Mouse (Mus musculus): ENCODE results near the gene Cpeb3. TPM values are rescaled to one million over a fixed set of nuclear protein-coding genes. Genes with fewer than 3 reads are reported as not detected.
"Not testable (repeated sequence)": the region's sequence is repeated elsewhere in the genome, so short reads cannot be mapped to it uniquely, and the experiment has no call there.

Cpeb3 gene
- under 1 TPM in 1 of 2 experiments, not detected in 1; 0.09 TPM for polyA plus RNA-seq (2017; shearing (Covaris generic))

GRCm38 (mm10) chr19:37208176-37208755 lies at the start of gene Cpeb3:
Gene Cpeb3 (minus strand): TSS chr19:37208601.
- peak; percentile 36 for ATAC-seq

GRCm38 (mm10) chr19:37255321-37255720 lies 46.9 kb upstream of the Cpeb3 start:
- no peak for ATAC-seq

- no peak for ATAC-seq
Measured at GRCm38 (mm10) chr19:37252104-37252503, 43.7 kb upstream of the Cpeb3 start.

GRCm38 (mm10) chr19:37248199-37248598 lies 39.8 kb upstream of the Cpeb3 start:
- no peak for ATAC-seq

GRCm38 (mm10) chr19:37246859-37247258 lies 38.5 kb upstream of the Cpeb3 start:
- no peak for ATAC-seq

GRCm38 (mm10) chr19:37242707-37243106 lies 34.3 kb upstream of the Cpeb3 start:
- no peak for ATAC-seq

- no peak for ATAC-seq
Measured at GRCm38 (mm10) chr19:37241201-37241600, 32.8 kb upstream of the Cpeb3 start.

- ATAC-seq = no peak
Measured at GRCm38 (mm10) chr19:37239096-37239495, 30.7 kb upstream of the Cpeb3 start.

- ATAC-seq = no peak
Measured at GRCm38 (mm10) chr19:37238651-37239050, 30.2 kb upstream of the Cpeb3 start.

GRCm38 (mm10) chr19:37237712-37238437 lies 29.5 kb upstream of the Cpeb3 start:
- ATAC-seq = no peak

- no peak for ATAC-seq
Measured at GRCm38 (mm10) chr19:37237306-37237705, 28.9 kb upstream of the Cpeb3 start.

- ATAC-seq = no peak
Measured at GRCm38 (mm10) chr19:37235818-37236217, 27.4 kb upstream of the Cpeb3 start.

GRCm38 (mm10) chr19:37233561-37234539 lies 25.4 kb upstream of the Cpeb3 start:
- no peak for ATAC-seq

- ATAC-seq = not testable (repeated sequence)
Measured at GRCm38 (mm10) chr19:37232598-37232997, 24.2 kb upstream of the Cpeb3 start.

- ATAC-seq = no peak
Measured at GRCm38 (mm10) chr19:37225197-37225862, 16.9 kb upstream of the Cpeb3 start.

- ATAC-seq = no peak
Measured at GRCm38 (mm10) chr19:37214711-37215110, 6.3 kb upstream of the Cpeb3 start.

GRCm38 (mm10) chr19:37211416-37211815 lies 3.0 kb upstream of the Cpeb3 start:
- ATAC-seq = no peak

GRCm38 (mm10) chr19:37210457-37210856 lies 2.1 kb upstream of the Cpeb3 start:
- ATAC-seq = no peak

- ATAC-seq = no peak
Measured at GRCm38 (mm10) chr19:37209467-37210128, 1.2 kb upstream of the Cpeb3 start.

GRCm38 (mm10) chr19:37208986-37209385 lies 585 bp upstream of the Cpeb3 start:
- ATAC-seq = no peak

- peak; percentile 85 for ATAC-seq
Measured at GRCm38 (mm10) chr19:37207303-37208175, 862 bp downstream of the Cpeb3 start, which contains the start of gene March5. Gene March5 (plus strand): TSS chr19:37207543.
